Mouse (Mus musculus) brain, embryonic 14.5 days (tissue): ENCODE measurements around the gene Ppp4c.

Experiments
- CTCF ChIP-seq: fragments of 200-500 bp; IDR thresholded peaks from 2 replicates; pipeline ENCODE4 v1.5.1; 2012; ENCODE audit warnings: inconsistent platforms, mild to moderate bottlenecking, moderate library complexity, borderline replicate concordance; ENCODE audit not compliant: insufficient read depth, insufficient read length; ENCODE audit errors: extremely low read depth
- POLR2A ChIP-seq: fragments of 200-500 bp; IDR thresholded peaks from 2 replicates; pipeline ENCODE4 v1.6.1; 2012; ENCODE audit warnings: mild to moderate bottlenecking, inconsistent platforms, borderline replicate concordance; ENCODE audit not compliant: poor library complexity, insufficient read depth, insufficient read length, severe bottlenecking; ENCODE audit errors: extremely low read depth

DNA sequence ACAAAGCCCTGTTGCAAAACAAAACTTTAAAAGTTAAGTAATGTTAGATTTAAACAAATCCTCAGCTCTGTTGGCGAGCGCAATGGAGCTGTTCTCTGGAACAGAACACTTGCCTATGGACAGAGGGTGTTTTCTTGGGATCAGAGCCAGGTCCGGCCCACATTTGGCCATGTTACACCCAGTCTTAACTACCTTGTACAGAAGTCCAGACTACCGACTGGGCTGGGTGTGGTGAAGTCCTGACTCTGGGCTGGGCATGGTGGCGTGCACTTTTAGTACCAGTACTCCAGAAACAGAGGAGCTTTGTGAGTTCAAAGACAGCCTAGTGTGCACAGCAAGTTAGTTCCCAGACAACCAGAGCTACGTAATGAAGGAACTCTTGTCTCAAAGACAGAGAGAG lies 14.7 kb upstream of the Ppp4c start:
- no peak for TF ChIP-seq POLR2A
- TF ChIP-seq CTCF: no peak
